Mouse (Mus musculus) adrenal gland, postnatal 14 days (tissue): Measurements from ENCODE around the gene Limk1. TPM values are rescaled to one million over a fixed set of nuclear protein-coding genes. Genes with fewer than 3 reads are reported as not detected.

Experiments used
- DNase-seq: peaks from one replicate; pipeline ENCODE4 v3.0.0; 2021; ENCODE audit warnings: mixed read lengths
- long read RNA-seq, 2 experiments: library from polyadenylated mRNA; stranded (forward); transcript quantifications; one replicate each; pipeline ENCODE4 v2.0.0; 2021
- total RNA-seq: library from RNA; stranded (reverse); gene quantifications from 2 replicates; pipeline ENCODE4 v1.2.3, GENCODE M21; 2021

Limk1 gene
- total RNA-seq, result 17.9 and 23.7 TPM in 2 replicates
- long read RNA-seq, experiment 1, partial matches to known transcripts, result 0 of 3 reads
- long read RNA-seq, experiment 1, other reads (novel, unspliced or antisense), result 2 of 3 reads
- long read RNA-seq, experiment 2, partial matches to known transcripts, result 0 of 4 reads
- long read RNA-seq, experiment 2, other reads (novel, unspliced or antisense), result 4 of 4 reads

- no peak for DNase-seq
Observed at GRCm38 (mm10) chr5:134688086-134688717, at the start of gene Limk1. Limk1 (minus strand) TSS chr5:134688598.

- DNase-seq, result peak; percentile 39
Observed at GRCm38 (mm10) chr5:134734920-134735319, 46.5 kb upstream of the Limk1 start.

GRCm38 (mm10) chr5:134734072-134734471 is 45.7 kb upstream of the Limk1 start:
- DNase-seq, result no peak

- no peak for DNase-seq
Observed at GRCm38 (mm10) chr5:134733241-134733640, 44.8 kb upstream of the Limk1 start.

- no peak for DNase-seq
Observed at GRCm38 (mm10) chr5:134729124-134729523, 40.7 kb upstream of the Limk1 start.

- DNase-seq, result no peak
Observed at GRCm38 (mm10) chr5:134728535-134728934, 40.1 kb upstream of the Limk1 start.

GRCm38 (mm10) chr5:134727001-134727639 is 38.7 kb upstream of the Limk1 start:
- DNase-seq, result no peak

- no peak for DNase-seq
Observed at GRCm38 (mm10) chr5:134725299-134725698, 36.9 kb upstream of the Limk1 start.

- DNase-seq, result no peak
Observed at GRCm38 (mm10) chr5:134720058-134720457, 31.7 kb upstream of the Limk1 start.

GRCm38 (mm10) chr5:134711076-134711475 is 22.7 kb upstream of the Limk1 start:
- no peak for DNase-seq

- DNase-seq, result peak; percentile 29
Observed at GRCm38 (mm10) chr5:134709275-134709674, 20.9 kb upstream of the Limk1 start.

GRCm38 (mm10) chr5:134704157-134704556 is 15.8 kb upstream of the Limk1 start:
- DNase-seq, result peak; percentile 82

- DNase-seq, result no peak
Observed at GRCm38 (mm10) chr5:134695539-134695938, 7.1 kb upstream of the Limk1 start.

GRCm38 (mm10) chr5:134695082-134695481 is 6.7 kb upstream of the Limk1 start:
- DNase-seq, result no peak

- DNase-seq, result no peak
Observed at GRCm38 (mm10) chr5:134692704-134693103, 4.3 kb upstream of the Limk1 start.

- DNase-seq, result peak; percentile 99
Observed at GRCm38 (mm10) chr5:134688718-134689284, 403 bp upstream of the Limk1 start.

- DNase-seq, result no peak
Observed at GRCm38 (mm10) chr5:134687187-134687586, 1.2 kb downstream of the Limk1 start.

- no peak for DNase-seq
Observed at GRCm38 (mm10) chr5:134686541-134686940, 1.9 kb downstream of the Limk1 start.

- peak; percentile 26 for DNase-seq
Observed at GRCm38 (mm10) chr5:134684398-134684797, 4.0 kb downstream of the Limk1 start.

- no peak for DNase-seq
Observed at GRCm38 (mm10) chr5:134683813-134684212, 4.6 kb downstream of the Limk1 start.

GRCm38 (mm10) chr5:134680238-134680637 is 8.2 kb downstream of the Limk1 start:
- peak; percentile 31 for DNase-seq

- peak; percentile 25 for DNase-seq
Observed at GRCm38 (mm10) chr5:134678827-134679546, 9.4 kb downstream of the Limk1 start.

GRCm38 (mm10) chr5:134678031-134678430 is 10.4 kb downstream of the Limk1 start:
- peak; percentile 42 for DNase-seq
